Mouse (Mus musculus): ENCODE measurements around the gene Tyro3. TPM values are rescaled to one million over a fixed set of nuclear protein-coding genes. Genes with fewer than 3 reads are reported as not detected.

Tyro3 gene
- total RNA-seq, 2 experiments from 2014 or later = 0.61 to 0.67 TPM

GRCm38 (mm10) chr2:119804275-119804628 lies 6.7 kb downstream of the Tyro3 start:
- no peak for DNase-seq

DNA sequence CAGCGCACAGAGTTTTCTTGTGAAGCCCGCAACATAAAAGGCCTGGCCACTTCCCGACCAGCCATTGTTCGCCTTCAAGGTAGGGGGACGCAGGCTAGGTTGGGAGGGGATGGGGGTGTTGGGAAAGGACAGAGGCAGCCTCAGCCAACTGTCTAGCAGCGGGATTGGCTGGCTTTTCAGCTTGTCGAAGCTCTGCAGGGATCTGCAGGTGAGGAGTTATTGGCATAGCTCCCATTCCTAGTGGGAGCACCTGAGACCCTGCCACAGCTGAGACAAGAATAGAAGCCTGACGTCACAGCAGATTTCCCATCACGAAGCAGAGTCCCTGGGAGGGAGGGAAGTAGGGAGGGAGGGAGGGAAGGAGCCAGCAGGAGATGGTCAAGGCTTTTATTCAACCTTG lies 7.2 kb downstream of the Tyro3 start:
- DNase-seq = no peak

DNA sequence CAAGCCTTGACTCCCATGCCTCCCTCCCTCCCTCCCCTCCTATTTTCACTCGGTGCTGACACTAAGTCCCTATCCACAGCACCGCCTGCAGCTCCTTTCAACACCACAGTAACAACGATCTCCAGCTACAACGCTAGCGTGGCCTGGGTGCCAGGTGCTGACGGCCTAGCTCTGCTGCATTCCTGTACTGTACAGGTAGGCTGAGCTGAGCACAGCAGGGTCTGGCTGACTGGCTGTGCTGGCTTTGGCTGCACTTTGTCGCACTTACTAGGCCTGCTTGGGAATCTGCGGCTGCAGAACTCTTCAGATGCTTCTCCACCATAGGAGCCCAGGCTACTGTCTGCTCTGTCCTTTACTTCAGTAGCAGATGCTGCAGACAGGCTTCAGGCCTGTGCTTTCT lies 8.0 kb downstream of the Tyro3 start:
- DNase-seq = no peak

- no peak for DNase-seq
Measured at GRCm38 (mm10) chr2:119808438-119808837, 10.9 kb downstream of the Tyro3 start.

DNA sequence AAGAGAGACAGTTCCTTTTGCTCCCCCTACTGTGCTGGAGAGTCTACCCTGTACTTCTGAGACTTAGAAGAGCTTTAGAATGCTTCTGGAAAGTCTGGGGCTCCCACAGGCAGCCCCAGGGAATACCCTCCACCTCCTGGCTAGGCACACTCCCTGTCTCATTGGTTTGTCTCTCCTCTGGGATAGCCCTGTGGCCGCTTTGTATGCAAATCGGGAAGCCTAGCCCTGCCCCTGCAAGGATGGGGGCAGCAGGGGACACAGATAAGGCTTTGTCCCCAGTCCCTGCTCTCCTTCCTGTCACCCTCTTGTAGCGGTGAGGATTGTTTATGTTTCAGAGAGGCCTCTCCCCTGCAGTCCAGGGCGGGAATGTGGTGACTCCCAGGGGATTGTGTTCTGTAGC lies 11.3 kb downstream of the Tyro3 start:
- no peak for DNase-seq

- DNase-seq = no peak
Measured at GRCm38 (mm10) chr2:119810890-119811289, 13.4 kb downstream of the Tyro3 start.

- DNase-seq = no peak
Measured at GRCm38 (mm10) chr2:119811490-119812146, 14.1 kb downstream of the Tyro3 start.

DNA sequence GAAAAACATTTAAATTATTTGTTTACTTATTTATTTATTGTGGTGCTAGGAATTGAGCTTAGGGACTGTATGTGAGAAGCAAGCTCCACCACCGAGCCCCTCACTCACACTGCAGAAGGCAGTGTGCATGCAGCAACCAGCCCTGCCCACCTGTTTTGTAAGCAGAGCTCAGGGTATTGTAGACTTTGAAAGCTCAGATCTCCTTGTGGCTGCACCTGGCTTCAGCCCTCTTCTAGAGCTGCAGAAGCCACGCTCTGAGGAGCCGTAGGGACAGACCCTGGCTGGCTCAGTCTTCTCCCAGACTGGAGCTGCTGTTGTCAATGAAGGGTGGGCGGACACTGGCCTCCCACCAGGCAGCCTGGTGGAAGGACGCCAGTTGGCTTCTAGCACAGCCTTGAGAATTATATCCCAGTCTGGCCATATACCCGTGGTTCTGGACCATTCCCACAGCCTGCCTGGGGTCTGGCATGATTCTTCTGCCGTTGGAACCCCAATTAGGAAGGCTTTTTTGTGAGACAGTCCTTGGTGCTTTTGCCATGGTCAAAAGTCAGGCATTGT lies 16.9 kb downstream of the Tyro3 start:
- DNase-seq = peak; percentile 33

- no peak for DNase-seq
Measured at GRCm38 (mm10) chr2:119816611-119817010, 19.1 kb downstream of the Tyro3 start.

GRCm38 (mm10) chr2:119817047-119817446 lies 19.5 kb downstream of the Tyro3 start:
- peak; percentile 31 for DNase-seq

GRCm38 (mm10) chr2:119818668-119819272 lies 21.2 kb downstream of the Tyro3 start:
- no peak for DNase-seq

- no peak for DNase-seq
Measured at GRCm38 (mm10) chr2:119821136-119821535, 23.6 kb downstream of the Tyro3 start.

DNA sequence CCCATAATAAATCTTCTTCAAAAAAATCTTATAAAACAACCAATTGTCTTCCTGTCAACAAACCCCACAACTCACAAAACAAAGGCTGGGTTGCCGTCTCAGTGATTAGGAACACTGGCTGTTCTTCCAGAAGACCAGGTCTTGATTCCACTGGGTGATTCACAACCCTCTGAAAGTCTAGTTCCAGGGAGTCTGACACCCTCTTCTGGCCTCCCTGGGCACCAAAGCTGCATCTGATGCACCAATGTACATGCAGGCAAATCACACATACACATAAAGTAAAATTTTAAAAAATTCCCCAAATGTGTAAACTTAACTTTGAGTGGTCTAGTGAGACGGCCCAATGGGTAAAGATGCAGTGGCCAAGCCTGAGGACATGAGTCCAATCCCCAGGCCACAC lies 33.0 kb downstream of the Tyro3 start:
- no peak for DNase-seq

- no peak for DNase-seq
Measured at GRCm38 (mm10) chr2:119834231-119834630, 36.7 kb downstream of the Tyro3 start.

DNA sequence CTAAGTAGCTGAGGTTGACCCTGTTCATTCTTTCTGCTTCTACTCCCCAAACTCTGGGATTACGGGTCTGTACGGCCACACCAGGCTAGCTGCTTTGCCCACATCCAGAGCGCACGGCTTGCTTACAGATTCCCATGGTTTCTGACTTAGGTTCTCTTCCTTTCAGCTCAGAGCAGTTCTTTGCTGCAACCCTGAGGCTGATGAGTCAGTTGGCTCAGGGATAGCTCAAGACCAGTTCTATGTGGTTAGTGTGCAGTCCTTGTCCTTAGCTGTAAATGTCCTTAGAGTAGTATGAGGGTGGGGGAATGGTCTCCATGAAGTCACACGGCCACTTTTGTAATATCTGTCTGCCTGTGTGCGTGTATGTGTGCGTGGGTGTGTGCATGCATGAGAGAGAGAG lies 40.1 kb downstream of the Tyro3 start:
- DNase-seq = no peak

- DNase-seq = no peak
Measured at GRCm38 (mm10) chr2:119838363-119839156, 41.0 kb downstream of the Tyro3 start.

GRCm38 (mm10) chr2:119840008-119840407 lies 42.5 kb downstream of the Tyro3 start:
- no peak for DNase-seq

- no peak for DNase-seq
Measured at GRCm38 (mm10) chr2:119842000-119842399, 44.5 kb downstream of the Tyro3 start.

GRCm38 (mm10) chr2:119843526-119843925 lies 46.0 kb downstream of the Tyro3 start:
- no peak for DNase-seq

DNA sequence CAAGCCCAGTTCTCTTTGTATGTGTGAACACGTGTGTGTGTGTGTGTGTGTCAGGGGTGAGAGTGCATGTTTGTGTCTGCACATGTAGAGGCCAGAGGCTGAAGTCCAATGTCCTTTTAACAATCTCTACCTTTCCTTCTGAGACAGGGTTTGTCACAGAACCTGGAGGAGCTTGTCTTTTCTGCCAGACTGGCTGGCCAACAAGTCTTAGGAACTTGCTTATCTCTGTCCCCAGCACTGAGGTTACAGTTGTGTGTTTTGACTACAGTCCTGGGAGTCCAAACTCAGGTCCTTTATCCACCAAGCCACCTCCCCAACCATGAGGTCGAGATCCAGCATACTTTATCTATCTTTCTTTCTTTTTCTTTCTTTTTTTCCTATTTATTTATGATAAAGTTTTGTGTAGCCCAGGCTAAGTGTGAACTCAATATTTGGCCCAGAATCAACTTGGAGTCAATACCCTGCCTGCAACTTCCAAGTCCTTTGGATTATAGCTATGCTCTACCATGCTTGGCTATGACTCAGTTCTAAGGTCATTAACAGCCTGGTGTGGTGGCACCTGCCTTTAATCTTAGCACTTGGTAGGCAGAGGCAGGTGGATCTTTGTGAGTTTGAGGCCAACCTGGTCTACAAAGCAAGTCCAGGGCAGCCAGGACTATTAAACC lies 48.5 kb downstream of the Tyro3 start:
- DNase-seq = no peak

- DNase-seq = peak; percentile 41
Measured at GRCm38 (mm10) chr2:119846929-119847328, 49.4 kb downstream of the Tyro3 start.

GRCm38 (mm10) chr2:119853811-119854210 lies 56.3 kb downstream of the Tyro3 start:
- DNase-seq = no peak

Data from gastrocnemius, postnatal 25 days (tissue).